ENCODE assay signal across 10 mouse cellular contexts in genomic region chr4:76365871-76366270, GRCm38 (mm10).
DNase-seq lines count a peak whose midpoint lies in the region; ATAC-seq lines count a peak whose summit lies in the region.
"Had no signal": no experiment of that assay in that cellular context is flagged by ENCODE, and none has a peak within 500 bp of the region (broad histone marks: within the 10 kb centered on the region; RNA-seq: fewer than 3 reads in every experiment).

No protein-coding gene starts in this region.

- DNase-seq in frontal cortex, postnatal 14 days (ENCODE audit: low spot score in 2 of 2) = no peak
- peak; percentile 23 to 37 for DNase-seq in layer of hippocampus, postnatal 10 days (ENCODE audit: low spot score in 2 of 2)
- no peak for DNase-seq in layer of hippocampus, adult 9-11 months
- DNase-seq in brain, adult 2 months (ENCODE audit: low read depth, low spot score) = peak; percentile 95
- peak; percentile 73 to 79 for DNase-seq in cerebellum, postnatal 25 days
- DNase-seq in adipocyte (ENCODE audit: low spot score) = no peak
- no peak for DNase-seq in spleen, adult 18-20 months
- DNase-seq: heart, postnatal 36 days had no signal

- peak; percentile 58 for ATAC-seq in frontal cortex, adult (ENCODE audit: low TSS enrichment)
- ATAC-seq: CD4-positive, CD25-positive, alpha-beta regulatory T cell, adult 4 months had no signal

Comparison
In these comparisons a context has a peak if more than half of its experiments do, and no peak if none do; other contexts are left out.
1. DNase-seq: peak in layer of hippocampus, postnatal 10 days (2 of 2), brain, adult 2 months (single experiment) and cerebellum, postnatal 25 days (2 of 2); none in frontal cortex, postnatal 14 days (0 of 2), layer of hippocampus, adult 9-11 months (single experiment), adipocyte (single experiment) and spleen, adult 18-20 months (0 of 2).